Mouse (Mus musculus) monocyte, adult 2 months (primary cell): ENCODE measurements around the gene Olfr1028.

ENCODE experiments used
- DNase-seq, 2 experiments: peaks; one replicate each; pipeline ENCODE4 v3.0.0; 2022; ENCODE audit warnings: low spot score in 2 of 2, low read depth in 1 of 2

Gene Olfr1028

GRCm38 (mm10) chr2:85950137-85950536, at the start of gene Olfr1028:
Gene Olfr1028, plus strand, starts transcription at chr2:85950437.
- no peak for DNase-seq

- no peak for DNase-seq
Measured at GRCm38 (mm10) chr2:85904952-85905351, 45.3 kb upstream of the Olfr1028 start, which contains the start of gene Olfr1024. Gene Olfr1024, minus strand, starts transcription at chr2:85905052.

GRCm38 (mm10) chr2:85913197-85913596, 37.0 kb upstream of the Olfr1028 start:
- no peak for DNase-seq

GRCm38 (mm10) chr2:85914893-85915292, 35.3 kb upstream of the Olfr1028 start, which contains the start of gene Olfr1025-ps1:
Gene Olfr1025-ps1, plus strand, starts transcription at chr2:85915193.
- DNase-seq, result no peak

- no peak for DNase-seq
Measured at GRCm38 (mm10) chr2:85921258-85921657, 29.0 kb upstream of the Olfr1028 start, which contains the start of gene Olfr1026. Gene Olfr1026, plus strand, starts transcription at chr2:85921558.

GRCm38 (mm10) chr2:85973595-85973994, 23.4 kb downstream of the Olfr1028 start, which contains the start of gene Olfr1029:
Gene Olfr1029, plus strand, starts transcription at chr2:85973895.
- no peak for DNase-seq

GRCm38 (mm10) chr2:85978976-85979375, 28.7 kb downstream of the Olfr1028 start, which contains the start of gene Olfr1030:
Gene Olfr1030, plus strand, starts transcription at chr2:85979276.
- DNase-seq, result no peak

- no peak for DNase-seq
Measured at GRCm38 (mm10) chr2:85990004-85990403, 39.8 kb downstream of the Olfr1028 start, which contains the start of gene Olfr1031. Gene Olfr1031, plus strand, starts transcription at chr2:85990304.
